Mouse (Mus musculus): ENCODE data around the gene Astn2. TPM values are rescaled to one million over a fixed set of nuclear protein-coding genes. Genes with fewer than 3 reads are reported as not detected.
A peak's percentile ranks its signal among the peaks of the same experiment; 100 is the strongest.

Gene Astn2
- polyA plus RNA-seq, 1 experiment from 2014 or later = 1.2 TPM

DNA sequence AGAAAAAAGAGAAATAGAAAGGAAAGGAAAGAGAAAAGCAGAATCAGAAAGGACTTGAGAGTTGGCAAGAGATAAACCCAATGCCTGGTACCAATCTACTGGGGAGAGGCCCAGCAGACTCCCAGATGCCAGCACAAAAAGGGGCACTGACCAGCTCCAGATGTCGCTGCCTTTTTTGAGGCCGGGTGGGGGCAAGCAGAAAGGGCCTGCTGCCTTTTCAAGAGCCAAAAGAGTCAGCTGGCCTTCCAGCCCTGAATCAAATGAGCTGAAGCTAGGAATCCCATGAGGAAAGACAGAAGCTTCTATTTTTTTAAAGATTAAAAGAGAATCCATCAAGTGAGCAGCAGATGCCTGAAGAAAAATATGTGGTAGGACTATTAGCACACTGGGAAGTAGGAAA, 873.5 kb downstream of the Astn2 start:
- DNase-seq (ENCODE audit: low spot score) (no peak), ATAC-seq (ENCODE audit: low FRiP score) (no peak)
- WGBS = 64% methylated on average over 2 of the region's 2 CpGs
- Histone ChIP-seq H3K36me3 (ENCODE audit: control insufficient read depth, insufficient read depth, low read length) (no peaks in the 10 kb centered on the region), H3K27ac (ENCODE audit: low read depth, low read length) (no peak overlapping the region), H3K9ac (ENCODE audit: low read depth, low read length) (no peak overlapping the region), H3K4me1 (replicated peaks; ENCODE audit: control insufficient read depth, insufficient read depth, low read length) (no peaks in the 10 kb centered on the region), H3K27me3 (ENCODE audit: control insufficient read depth, insufficient read depth, low read length) (no peaks in the 10 kb centered on the region), H3K4me3 (ENCODE audit: low read depth, low read length) (no peak overlapping the region), H3K4me2 (replicated peaks; ENCODE audit: low read depth, low read length) (no peak overlapping the region), H3K9me3 (ENCODE audit: control insufficient read depth, low read length) (no peaks in the 10 kb centered on the region)

DNA sequence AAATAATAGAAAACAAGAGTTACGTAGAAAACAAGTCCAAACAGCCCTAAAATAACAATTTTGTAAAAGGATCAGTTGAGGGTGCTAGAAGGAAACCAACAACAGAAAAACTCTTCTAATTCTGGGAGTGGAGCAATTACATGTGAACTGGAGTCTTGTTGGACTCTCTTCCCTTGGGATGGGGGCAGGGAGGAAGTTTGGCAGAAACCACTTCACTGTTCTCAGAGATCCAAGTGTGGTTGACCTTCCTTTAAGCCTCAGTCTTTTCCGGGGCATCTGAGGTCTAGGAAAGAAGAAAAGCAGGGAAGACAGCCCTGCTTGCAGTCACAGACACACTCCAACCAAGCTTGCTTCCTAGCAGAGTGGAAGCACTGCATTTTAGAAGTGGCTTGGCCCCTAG, 896.3 kb downstream of the Astn2 start:
- 82% methylated on average over 2 of the region's 2 CpGs for WGBS
- Histone ChIP-seq H3K4me3 (ENCODE audit: low read depth, low read length) (no peak overlapping the region), H3K4me1 (replicated peaks; ENCODE audit: control insufficient read depth, insufficient read depth, low read length) (no peaks in the 10 kb centered on the region), H3K36me3 (ENCODE audit: control insufficient read depth, insufficient read depth, low read length) (no peaks in the 10 kb centered on the region), H3K9ac (ENCODE audit: low read depth, low read length) (no peak overlapping the region), H3K27me3 (ENCODE audit: control insufficient read depth, insufficient read depth, low read length) (no peaks in the 10 kb centered on the region), H3K4me2 (replicated peaks; ENCODE audit: low read depth, low read length) (no peak overlapping the region), H3K27ac (ENCODE audit: low read depth, low read length) (no peak overlapping the region), H3K9me3 (ENCODE audit: control insufficient read depth, low read length) (no peaks in the 10 kb centered on the region)
- ATAC-seq (ENCODE audit: low FRiP score) = no peak
- DNase-seq (ENCODE audit: low spot score) = no peak

GRCm38 (mm10) chr4:65506870-65507269, 897.5 kb downstream of the Astn2 start:
- no peak overlapping the region for H3K4me2 ChIP-seq (replicated peaks; ENCODE audit: low read depth, low read length)
- H3K9me3 ChIP-seq (ENCODE audit: control insufficient read depth, low read length) = no peaks in the 10 kb centered on the region
- H3K4me3 ChIP-seq (ENCODE audit: low read depth, low read length) = no peak overlapping the region
- no peak overlapping the region for H3K9ac ChIP-seq (ENCODE audit: low read depth, low read length)
- no peaks in the 10 kb centered on the region for H3K36me3 ChIP-seq (ENCODE audit: control insufficient read depth, insufficient read depth, low read length)
- ATAC-seq (ENCODE audit: low FRiP score) (no peak), DNase-seq (ENCODE audit: low spot score) (no peak)
- no peaks in the 10 kb centered on the region for H3K4me1 ChIP-seq (replicated peaks; ENCODE audit: control insufficient read depth, insufficient read depth, low read length)
- H3K27me3 ChIP-seq (ENCODE audit: control insufficient read depth, insufficient read depth, low read length) = no peaks in the 10 kb centered on the region
- no peak overlapping the region for H3K27ac ChIP-seq (ENCODE audit: low read depth, low read length)

DNA sequence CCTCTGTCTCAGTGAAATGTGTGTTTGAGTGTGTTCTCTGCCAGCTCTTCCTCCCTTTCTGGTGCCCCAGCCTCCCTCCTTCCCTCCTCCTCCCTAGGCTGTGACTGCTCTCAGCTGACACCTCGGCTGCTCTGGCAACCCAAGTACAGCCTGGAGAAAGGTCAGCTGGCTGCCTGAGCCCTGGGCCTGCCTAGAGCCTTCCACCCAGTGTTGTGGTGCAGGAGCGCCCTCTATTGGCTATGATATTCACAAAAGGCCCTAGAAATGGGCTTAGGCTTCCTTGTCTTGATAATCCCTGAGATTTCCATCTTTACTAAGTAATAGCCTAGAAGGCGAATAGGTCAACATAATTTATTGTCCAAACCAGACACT, 908.0 kb downstream of the Astn2 start:
- no peaks in the 10 kb centered on the region for H3K36me3 ChIP-seq (ENCODE audit: control insufficient read depth, insufficient read depth, low read length)
- DNase-seq (ENCODE audit: low spot score) (peak; percentile 92), ATAC-seq (ENCODE audit: low FRiP score) (peak; percentile 98)
- no peak overlapping the region for H3K4me3 ChIP-seq (ENCODE audit: low read depth, low read length)
- no peaks in the 10 kb centered on the region for H3K4me1 ChIP-seq (replicated peaks; ENCODE audit: control insufficient read depth, insufficient read depth, low read length)
- H3K27ac ChIP-seq (ENCODE audit: low read depth, low read length) = no peak overlapping the region
- H3K27me3 ChIP-seq (ENCODE audit: control insufficient read depth, insufficient read depth, low read length) = no peaks in the 10 kb centered on the region
- WGBS = 11% methylated on average over 3 of the region's 3 CpGs
- H3K9me3 ChIP-seq (ENCODE audit: control insufficient read depth, low read length) = no peaks in the 10 kb centered on the region
- H3K4me2 ChIP-seq (replicated peaks; ENCODE audit: low read depth, low read length) = no peak overlapping the region
- no peak overlapping the region for H3K9ac ChIP-seq (ENCODE audit: low read depth, low read length)

GRCm38 (mm10) chr4:65495705-65496462, 908.5 kb downstream of the Astn2 start:
- 70% methylated on average over 6 of the region's 6 CpGs for WGBS
- no peak overlapping the region for H3K4me3 ChIP-seq (ENCODE audit: low read depth, low read length)
- no peaks in the 10 kb centered on the region for H3K4me1 ChIP-seq (replicated peaks; ENCODE audit: control insufficient read depth, insufficient read depth, low read length)
- H3K9me3 ChIP-seq (ENCODE audit: control insufficient read depth, low read length) = no peaks in the 10 kb centered on the region
- no peak for DNase-seq (ENCODE audit: low spot score)
- no peak overlapping the region for H3K27ac ChIP-seq (ENCODE audit: low read depth, low read length)
- no peak overlapping the region for H3K9ac ChIP-seq (ENCODE audit: low read depth, low read length)
- ATAC-seq (ENCODE audit: low FRiP score) = peak; percentile 48
- no peak overlapping the region for H3K4me2 ChIP-seq (replicated peaks; ENCODE audit: low read depth, low read length)
- no peaks in the 10 kb centered on the region for H3K27me3 ChIP-seq (ENCODE audit: control insufficient read depth, insufficient read depth, low read length)
- H3K36me3 ChIP-seq (ENCODE audit: control insufficient read depth, insufficient read depth, low read length) = no peaks in the 10 kb centered on the region

DNA sequence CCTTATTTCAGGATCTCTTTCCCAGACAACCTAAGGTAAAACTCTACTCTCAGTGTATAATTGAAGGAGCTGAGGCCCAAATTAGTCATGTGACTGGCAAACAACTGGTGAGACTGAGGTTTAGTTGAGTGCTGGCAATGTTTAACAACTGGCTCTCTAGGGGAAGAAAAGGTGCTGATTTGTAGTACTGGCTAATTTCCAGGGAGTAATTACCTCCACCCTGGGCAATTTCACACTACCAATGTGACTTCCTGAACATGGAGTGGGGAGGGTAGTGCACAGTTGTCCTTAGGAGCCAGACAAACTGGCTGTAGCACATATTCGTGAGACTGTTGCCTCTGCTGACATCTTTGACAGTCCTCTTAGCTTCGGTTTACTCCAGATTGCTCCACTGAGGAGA, 912.9 kb downstream of the Astn2 start:
- Histone ChIP-seq H3K36me3 (ENCODE audit: control insufficient read depth, insufficient read depth, low read length) (no peaks in the 10 kb centered on the region), H3K27ac (ENCODE audit: low read depth, low read length) (no peak overlapping the region), H3K9me3 (ENCODE audit: control insufficient read depth, low read length) (no peaks in the 10 kb centered on the region), H3K9ac (ENCODE audit: low read depth, low read length) (no peak overlapping the region), H3K4me2 (replicated peaks; ENCODE audit: low read depth, low read length) (no peak overlapping the region), H3K4me3 (ENCODE audit: low read depth, low read length) (no peak overlapping the region), H3K27me3 (ENCODE audit: control insufficient read depth, insufficient read depth, low read length) (no peaks in the 10 kb centered on the region), H3K4me1 (replicated peaks; ENCODE audit: control insufficient read depth, insufficient read depth, low read length) (no peaks in the 10 kb centered on the region)
- no peak for ATAC-seq (ENCODE audit: low FRiP score)
- no peak for DNase-seq (ENCODE audit: low spot score)
- WGBS = 77% methylated on average over 2 of the region's 2 CpGs

DNA sequence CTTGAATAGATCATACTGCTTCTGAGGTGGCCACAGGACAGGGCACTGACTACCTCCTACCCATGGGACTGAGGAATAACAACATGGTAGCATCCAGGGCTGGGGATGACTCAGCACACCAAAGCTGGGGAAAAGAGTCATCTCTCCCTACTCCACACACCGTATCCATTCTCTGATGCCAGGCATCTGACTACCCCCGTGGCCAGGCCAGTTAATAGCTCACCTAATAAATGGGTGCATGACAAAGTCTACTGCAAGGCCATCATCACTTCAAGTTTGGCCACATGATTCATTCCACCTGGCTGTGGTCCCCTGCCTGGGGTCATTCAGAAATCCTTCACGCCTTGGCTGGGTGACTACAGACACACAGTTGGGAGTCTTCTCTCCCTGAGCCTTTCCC, 914.7 kb downstream of the Astn2 start:
- H3K36me3 ChIP-seq (ENCODE audit: control insufficient read depth, insufficient read depth, low read length) = no peaks in the 10 kb centered on the region
- no peak overlapping the region for H3K27ac ChIP-seq (ENCODE audit: low read depth, low read length)
- 73% methylated on average over 3 of the region's 3 CpGs for WGBS
- H3K9ac ChIP-seq (ENCODE audit: low read depth, low read length) = no peak overlapping the region
- no peaks in the 10 kb centered on the region for H3K4me1 ChIP-seq (replicated peaks; ENCODE audit: control insufficient read depth, insufficient read depth, low read length)
- no peaks in the 10 kb centered on the region for H3K9me3 ChIP-seq (ENCODE audit: control insufficient read depth, low read length)
- no peaks in the 10 kb centered on the region for H3K27me3 ChIP-seq (ENCODE audit: control insufficient read depth, insufficient read depth, low read length)
- ATAC-seq (ENCODE audit: low FRiP score) (no peak), DNase-seq (ENCODE audit: low spot score) (no peak)
- H3K4me2 ChIP-seq (replicated peaks; ENCODE audit: low read depth, low read length) = no peak overlapping the region
- no peak overlapping the region for H3K4me3 ChIP-seq (ENCODE audit: low read depth, low read length)

- Histone ChIP-seq H3K9me3 (ENCODE audit: control insufficient read depth, low read length) (no peaks in the 10 kb centered on the region), H3K4me1 (replicated peaks; ENCODE audit: control insufficient read depth, insufficient read depth, low read length) (no peaks in the 10 kb centered on the region), H3K27ac (ENCODE audit: low read depth, low read length) (no peak overlapping the region), H3K4me3 (ENCODE audit: low read depth, low read length) (no peak overlapping the region), H3K9ac (ENCODE audit: low read depth, low read length) (no peak overlapping the region), H3K27me3 (ENCODE audit: control insufficient read depth, insufficient read depth, low read length) (no peaks in the 10 kb centered on the region), H3K36me3 (ENCODE audit: control insufficient read depth, insufficient read depth, low read length) (no peaks in the 10 kb centered on the region), H3K4me2 (replicated peaks; ENCODE audit: low read depth, low read length) (no peak overlapping the region)
- ATAC-seq (ENCODE audit: low FRiP score) = no peak
- 78% methylated on average over 5 of the region's 5 CpGs for WGBS
- no peak for DNase-seq (ENCODE audit: low spot score)
Observed at GRCm38 (mm10) chr4:65481632-65482031, 922.8 kb downstream of the Astn2 start.

- Histone ChIP-seq H3K27me3 (ENCODE audit: control insufficient read depth, insufficient read depth, low read length) (no peaks in the 10 kb centered on the region), H3K4me3 (ENCODE audit: low read depth, low read length) (no peak overlapping the region), H3K9me3 (ENCODE audit: control insufficient read depth, low read length) (no peaks in the 10 kb centered on the region), H3K27ac (ENCODE audit: low read depth, low read length) (no peak overlapping the region), H3K36me3 (ENCODE audit: control insufficient read depth, insufficient read depth, low read length) (no peaks in the 10 kb centered on the region), H3K4me1 (replicated peaks; ENCODE audit: control insufficient read depth, insufficient read depth, low read length) (no peaks in the 10 kb centered on the region), H3K4me2 (replicated peaks; ENCODE audit: low read depth, low read length) (no peak overlapping the region), H3K9ac (ENCODE audit: low read depth, low read length) (no peak overlapping the region)
- no peak for DNase-seq (ENCODE audit: low spot score)
- no peak for ATAC-seq (ENCODE audit: low FRiP score)
- WGBS = 26% methylated on average over 6 of the region's 6 CpGs
Observed at GRCm38 (mm10) chr4:65477106-65477505, 927.3 kb downstream of the Astn2 start.

Measured in hindbrain, embryonic 11.5 days (tissue).